Mouse (Mus musculus): Measurements from ENCODE around the gene Gm20388. TPM values are rescaled to one million over a fixed set of nuclear protein-coding genes. Genes with fewer than 3 reads are reported as not detected.

Gene Gm20388
- total RNA-seq, 1 experiment, result 27.0 TPM

DNA sequence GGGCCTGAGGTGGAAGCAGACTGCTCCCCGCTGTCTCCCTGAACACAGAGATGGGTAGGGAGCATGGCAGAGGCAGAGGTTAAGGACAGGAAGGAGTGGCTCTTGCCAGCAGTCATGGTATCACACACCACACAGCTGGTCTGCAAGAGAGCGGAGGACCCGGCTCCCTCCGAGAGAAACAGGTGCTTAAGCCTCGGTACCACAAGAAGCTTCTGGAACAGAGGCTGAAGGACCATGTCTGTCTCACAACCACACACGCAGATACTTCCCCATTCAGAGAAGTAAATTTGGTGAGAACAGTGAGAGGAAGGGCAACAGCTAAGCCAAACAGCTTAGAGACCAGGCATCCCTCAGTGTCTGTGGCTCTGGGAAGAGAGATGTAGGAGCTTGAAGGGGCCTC, 2000.8 kb downstream of the Gm20388 start:
- Histone ChIP-seq H3K9me3 (ENCODE audit: control insufficient read depth, insufficient read depth, low read depth, low read length) (no peaks in the 10 kb centered on the region), H3K4me1 (ENCODE audit: control insufficient read depth in 2 of 2, insufficient read depth in 2 of 2, low read length in 2 of 2, poor library complexity in 1 of 2) (peaks cover 3 to 7% of the 10 kb centered on the region in 2 experiments; a peak in 2 of 4 replicates), H3K27ac (ENCODE audit: insufficient read depth, low read depth, low read length, poor library complexity, severe bottlenecking) (no peak overlapping the region), H3K36me3 (ENCODE audit: control insufficient read depth, insufficient read depth, low read length, poor library complexity, severe bottlenecking) (no peaks in the 10 kb centered on the region), H3K9ac (ENCODE audit: insufficient read depth, low read depth, low read length, poor library complexity, severe bottlenecking) (no peak overlapping the region), H3K4me3 (ENCODE audit: insufficient read depth in 1 of 2, low read depth in 1 of 2, low read length in 2 of 2, poor library complexity in 1 of 2, severe bottlenecking in 1 of 2) (no peak overlapping the region)
- no peak for TF ChIP-seq CHD2 (IDR thresholded peaks at IDR 0.05; ENCODE audit: low read depth, low read length)
- no peak for TF ChIP-seq ZNF384 (IDR thresholded peaks at IDR 0.05; ENCODE audit: low read depth, low read length)
- no peak for TF ChIP-seq MAFK (IDR thresholded peaks at IDR 0.05; ENCODE audit: insufficient read depth, low read depth, low read length)
- TF ChIP-seq HCFC1 (IDR thresholded peaks at IDR 0.05; ENCODE audit: borderline replicate concordance, insufficient read depth, low read length), result no peak
- no peak for TF ChIP-seq ZC3H11A (IDR thresholded peaks at IDR 0.05; ENCODE audit: borderline replicate concordance, low read depth, low read length)
- in situ Hi-C loops (cut with MboI; ENCODE audit: low sequenced_read_pairs in 2 of 2, unreplicated experiment in 2 of 2), result loop anchor here in 1 of 2 experiments (10.0 kb wide), 1 partner anchor 57 kb away; no protein-coding TSS in a partner anchor
- DNase-seq (ENCODE audit: low read depth, low spot score), result no peak

DNA sequence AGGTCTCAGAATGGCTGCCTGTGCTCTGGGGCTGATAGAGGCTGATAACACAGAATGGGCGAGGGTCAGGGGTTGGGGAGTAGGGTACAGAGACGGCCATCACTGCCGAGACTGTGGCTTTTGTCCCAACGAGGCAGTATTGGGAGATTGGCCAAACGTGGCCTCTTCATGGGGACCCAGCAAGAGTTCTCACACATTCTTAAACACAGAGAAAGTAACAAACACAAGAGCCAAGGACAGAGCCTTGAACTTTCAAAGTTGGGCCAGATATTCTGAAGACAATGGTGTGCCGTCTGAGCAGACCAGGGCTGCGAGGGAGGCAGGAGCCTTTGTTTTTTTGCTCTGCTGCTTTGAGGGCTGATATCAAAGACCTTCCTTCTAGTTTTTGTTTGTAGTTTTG, 2001.3 kb downstream of the Gm20388 start:
- H3K9me3 ChIP-seq (ENCODE audit: control insufficient read depth, insufficient read depth, low read depth, low read length), result no peaks in the 10 kb centered on the region

DNA sequence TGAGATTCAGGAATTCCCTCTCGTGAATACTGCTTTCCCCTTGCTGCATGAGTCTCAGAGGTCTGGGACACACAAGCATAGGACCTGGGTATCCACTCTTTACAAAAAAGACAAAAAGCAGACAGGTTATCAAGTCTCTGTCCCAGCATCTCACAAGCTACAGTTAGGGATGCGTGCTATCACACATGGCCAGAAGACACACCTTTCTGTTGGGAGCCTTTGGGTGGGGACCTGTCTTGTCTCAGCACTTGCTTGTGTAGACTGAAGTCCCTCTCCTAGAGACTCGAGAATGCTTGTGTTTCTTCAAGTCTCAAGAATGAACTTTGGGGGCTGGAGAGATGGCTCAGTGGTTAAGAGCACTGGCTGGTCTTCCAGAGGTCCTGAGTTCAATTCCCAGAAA, 2002.2 kb downstream of the Gm20388 start:
- H3K4me3 ChIP-seq (ENCODE audit: insufficient read depth in 1 of 2, low read depth in 1 of 2, low read length in 2 of 2, poor library complexity in 1 of 2, severe bottlenecking in 1 of 2), result no peak overlapping the region
- in situ Hi-C loops (cut with MboI; ENCODE audit: low sequenced_read_pairs in 2 of 2, unreplicated experiment in 2 of 2), result loop anchor here in 1 of 2 experiments (10.0 kb wide), 1 partner anchor 58 kb away; no protein-coding TSS in a partner anchor
- peaks cover 2 to 7% of the 10 kb centered on the region in 2 experiments; a peak in 1 of 4 replicates for H3K4me1 ChIP-seq (ENCODE audit: control insufficient read depth in 2 of 2, insufficient read depth in 2 of 2, low read length in 2 of 2, poor library complexity in 1 of 2)
- no peak overlapping the region for H3K9ac ChIP-seq (ENCODE audit: insufficient read depth, low read depth, low read length, poor library complexity, severe bottlenecking)
- no peak overlapping the region for H3K27ac ChIP-seq (ENCODE audit: insufficient read depth, low read depth, low read length, poor library complexity, severe bottlenecking)
- DNase-seq (ENCODE audit: low read depth, low spot score), result no peak
- TF ChIP-seq HCFC1 (IDR thresholded peaks at IDR 0.05; ENCODE audit: borderline replicate concordance, insufficient read depth, low read length) (no peak), ZNF384 (IDR thresholded peaks at IDR 0.05; ENCODE audit: low read depth, low read length) (no peak), CHD2 (IDR thresholded peaks at IDR 0.05; ENCODE audit: low read depth, low read length) (no peak), ZC3H11A (IDR thresholded peaks at IDR 0.05; ENCODE audit: borderline replicate concordance, low read depth, low read length) (no peak), MAFK (IDR thresholded peaks at IDR 0.05; ENCODE audit: insufficient read depth, low read depth, low read length) (no peak)
- no peaks in the 10 kb centered on the region for H3K36me3 ChIP-seq (ENCODE audit: control insufficient read depth, insufficient read depth, low read length, poor library complexity, severe bottlenecking)
- no peaks in the 10 kb centered on the region for H3K9me3 ChIP-seq (ENCODE audit: control insufficient read depth, insufficient read depth, low read depth, low read length)

More for the DNA sequence above, 2001.3 kb downstream of the Gm20388 start:
- no peak for DNase-seq (ENCODE audit: low read depth, low spot score)
- Histone ChIP-seq H3K4me1 (ENCODE audit: control insufficient read depth in 2 of 2, insufficient read depth in 2 of 2, low read length in 2 of 2, poor library complexity in 1 of 2) (peaks cover 2 to 7% of the 10 kb centered on the region in 2 experiments; a peak in 1 of 4 replicates), H3K27ac (ENCODE audit: insufficient read depth, low read depth, low read length, poor library complexity, severe bottlenecking) (no peak overlapping the region), H3K9ac (ENCODE audit: insufficient read depth, low read depth, low read length, poor library complexity, severe bottlenecking) (no peak overlapping the region), H3K4me3 (ENCODE audit: insufficient read depth in 1 of 2, low read depth in 1 of 2, low read length in 2 of 2, poor library complexity in 1 of 2, severe bottlenecking in 1 of 2) (no peak overlapping the region), H3K36me3 (ENCODE audit: control insufficient read depth, insufficient read depth, low read length, poor library complexity, severe bottlenecking) (no peaks in the 10 kb centered on the region)
- no peak for TF ChIP-seq CHD2 (IDR thresholded peaks at IDR 0.05; ENCODE audit: low read depth, low read length)
- no peak for TF ChIP-seq ZC3H11A (IDR thresholded peaks at IDR 0.05; ENCODE audit: borderline replicate concordance, low read depth, low read length)
- no peak for TF ChIP-seq HCFC1 (IDR thresholded peaks at IDR 0.05; ENCODE audit: borderline replicate concordance, insufficient read depth, low read length)
- TF ChIP-seq ZNF384 (IDR thresholded peaks at IDR 0.05; ENCODE audit: low read depth, low read length), result no peak
- TF ChIP-seq MAFK (IDR thresholded peaks at IDR 0.05; ENCODE audit: insufficient read depth, low read depth, low read length), result no peak
- in situ Hi-C loops (cut with MboI; ENCODE audit: low sequenced_read_pairs in 2 of 2, unreplicated experiment in 2 of 2), result loop anchor here in 1 of 2 experiments (10.0 kb wide), 1 partner anchor 57 kb away; no protein-coding TSS in a partner anchor

DNA sequence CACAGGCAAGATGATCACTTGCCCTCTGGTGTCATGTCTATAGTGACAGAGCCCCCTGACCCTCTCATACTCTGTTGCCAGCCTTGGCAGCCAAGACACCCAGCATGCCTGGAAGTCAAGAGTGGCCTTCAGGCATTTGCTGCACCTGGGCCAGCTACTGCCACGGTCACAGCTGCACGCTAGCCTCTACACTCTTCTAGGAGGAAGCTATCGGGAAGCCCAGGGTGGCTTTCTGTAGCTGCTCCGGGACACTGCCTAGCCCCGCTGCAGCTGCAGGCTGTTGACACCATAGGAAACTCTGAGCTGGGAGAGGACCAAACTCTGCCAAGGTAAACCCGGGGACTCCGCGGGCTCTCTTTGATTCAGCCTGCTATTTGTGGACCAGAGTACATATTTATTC, 2002.7 kb downstream of the Gm20388 start:
- in situ Hi-C loops (cut with MboI; ENCODE audit: low sequenced_read_pairs in 2 of 2, unreplicated experiment in 2 of 2), result loop anchor here in 1 of 2 experiments (10.0 kb wide), 1 partner anchor 59 kb away; no protein-coding TSS in a partner anchor
- Histone ChIP-seq H3K4me1 (ENCODE audit: control insufficient read depth in 2 of 2, insufficient read depth in 2 of 2, low read length in 2 of 2, poor library complexity in 1 of 2) (peaks cover 0 to 7% of the 10 kb centered on the region in 2 experiments; a peak in 1 of 4 replicates), H3K9me3 (ENCODE audit: control insufficient read depth, insufficient read depth, low read depth, low read length) (no peaks in the 10 kb centered on the region), H3K36me3 (ENCODE audit: control insufficient read depth, insufficient read depth, low read length, poor library complexity, severe bottlenecking) (no peaks in the 10 kb centered on the region), H3K4me3 (ENCODE audit: insufficient read depth in 1 of 2, low read depth in 1 of 2, low read length in 2 of 2, poor library complexity in 1 of 2, severe bottlenecking in 1 of 2) (no peak overlapping the region), H3K9ac (ENCODE audit: insufficient read depth, low read depth, low read length, poor library complexity, severe bottlenecking) (no peak overlapping the region), H3K27ac (ENCODE audit: insufficient read depth, low read depth, low read length, poor library complexity, severe bottlenecking) (no peak overlapping the region)
- no peak for TF ChIP-seq HCFC1 (IDR thresholded peaks at IDR 0.05; ENCODE audit: borderline replicate concordance, insufficient read depth, low read length)
- TF ChIP-seq MAFK (IDR thresholded peaks at IDR 0.05; ENCODE audit: insufficient read depth, low read depth, low read length), result no peak
- no peak for TF ChIP-seq ZC3H11A (IDR thresholded peaks at IDR 0.05; ENCODE audit: borderline replicate concordance, low read depth, low read length)
- no peak for TF ChIP-seq ZNF384 (IDR thresholded peaks at IDR 0.05; ENCODE audit: low read depth, low read length)
- TF ChIP-seq CHD2 (IDR thresholded peaks at IDR 0.05; ENCODE audit: low read depth, low read length), result no peak
- DNase-seq (ENCODE audit: low read depth, low spot score), result no peak
